Mouse (Mus musculus): ENCODE data around the gene 4933427D14Rik. TPM values are rescaled to one million over a fixed set of nuclear protein-coding genes. Genes with fewer than 3 reads are reported as not detected.

4933427D14Rik gene
- total and polyA plus RNA-seq, 3 experiments, result 14.5 to 19.6 TPM; not detected in 1

DNA sequence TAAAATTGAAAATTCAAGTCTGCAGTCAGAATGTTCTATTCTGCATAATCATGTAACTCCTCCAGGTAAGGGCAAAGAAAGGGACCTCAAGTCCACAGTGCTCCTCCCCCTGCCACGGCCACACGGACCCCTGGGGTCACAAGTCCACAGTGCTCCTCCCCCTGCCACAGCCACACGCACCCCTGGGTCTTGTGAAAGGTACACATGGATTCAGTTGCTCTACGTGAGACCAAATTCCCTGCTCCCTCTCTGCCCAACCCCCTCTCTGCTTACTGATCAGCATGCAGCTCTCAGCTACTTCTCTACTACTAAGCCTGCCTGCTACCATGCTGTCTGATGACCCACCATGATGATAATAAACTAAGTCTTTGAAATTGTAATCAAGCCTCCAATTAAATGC, 37.4 kb downstream of the 4933427D14Rik start:
- H3K9ac ChIP-seq (ENCODE audit: control insufficient read depth, low read depth, low read length, poor library complexity, severe bottlenecking), result no peak overlapping the region
- no peaks in the 10 kb centered on the region for H3K4me1 ChIP-seq (ENCODE audit: control insufficient read depth in 1 of 2, insufficient read depth in 2 of 2, low read length in 2 of 2)
- no peaks in the 10 kb centered on the region for H3K79me2 ChIP-seq (ENCODE audit: control insufficient read depth, insufficient read depth, low read length, poor library complexity)
- no peak for TF ChIP-seq TBP (IDR thresholded peaks at IDR 0.05; ENCODE audit: low read depth, low read length)
- no peak for TF ChIP-seq TAL1 (IDR thresholded peaks at IDR 0.05; ENCODE audit: low read length)
- no peak for TF ChIP-seq MXI1 (IDR thresholded peaks at IDR 0.05; ENCODE audit: low read depth, low read length)
- no peak for TF ChIP-seq MYC (IDR thresholded peaks at IDR 0.05; ENCODE audit: low read depth, low read length)
- no peak for TF ChIP-seq SIN3A (IDR thresholded peaks at IDR 0.05; ENCODE audit: low read length)
- no peak for TF ChIP-seq USF2 (IDR thresholded peaks at IDR 0.05; ENCODE audit: borderline replicate concordance in 1 of 2, insufficient read depth in 1 of 2, low read depth in 1 of 2, low read length in 2 of 2)
- no peak for TF ChIP-seq EP300 (IDR thresholded peaks at IDR 0.05; ENCODE audit: low read depth in 1 of 2, low read length in 2 of 2)
- no peak for TF ChIP-seq MYB (IDR thresholded peaks at IDR 0.05; ENCODE audit: low read depth, low read length)
- no peak for TF ChIP-seq POLR2A (IDR thresholded peaks at IDR 0.05; ENCODE audit: control insufficient read depth in 1 of 2, insufficient read depth in 1 of 2, low read depth in 1 of 2, low read length in 2 of 2, poor library complexity in 1 of 2)
- no peak for TF ChIP-seq KAT2A (conservative IDR thresholded peaks at IDR 0.05; ENCODE audit: low read depth, low read length)
- no peak for TF ChIP-seq GATA1 (IDR thresholded peaks at IDR 0.05; ENCODE audit: low read depth, low read length)
- no peak for TF ChIP-seq NELFE (IDR thresholded peaks at IDR 0.05; ENCODE audit: low read depth, low read length)
- TF ChIP-seq ZC3H11A (IDR thresholded peaks at IDR 0.05; ENCODE audit: low read depth, low read length), result no peak
- no peak for TF ChIP-seq ELF1 (IDR thresholded peaks at IDR 0.05; ENCODE audit: low read depth, low read length)
- H3K4me3 ChIP-seq (ENCODE audit: control insufficient read depth in 1 of 2, insufficient read depth in 1 of 2, low read depth in 2 of 2, low read length in 2 of 2), result no peak overlapping the region
- no peak overlapping the region for H3K27ac ChIP-seq (ENCODE audit: control insufficient read depth, low read depth, low read length)
- H3K9me3 ChIP-seq (replicated peaks; ENCODE audit: insufficient read depth, low read length), result no peaks in the 10 kb centered on the region
- no peak for DNase-seq (ENCODE audit: low read depth, low spot score)
- H3K27me3 ChIP-seq (ENCODE audit: control insufficient read depth in 1 of 2, insufficient read depth in 2 of 2, low read length in 2 of 2), result no peaks in the 10 kb centered on the region
- H3K36me3 ChIP-seq (ENCODE audit: control insufficient read depth in 1 of 2, insufficient read depth in 2 of 2, low read length in 2 of 2), result peaks cover 0 to 4% of the 10 kb centered on the region in 2 experiments; a peak in 1 of 4 replicates

DNA sequence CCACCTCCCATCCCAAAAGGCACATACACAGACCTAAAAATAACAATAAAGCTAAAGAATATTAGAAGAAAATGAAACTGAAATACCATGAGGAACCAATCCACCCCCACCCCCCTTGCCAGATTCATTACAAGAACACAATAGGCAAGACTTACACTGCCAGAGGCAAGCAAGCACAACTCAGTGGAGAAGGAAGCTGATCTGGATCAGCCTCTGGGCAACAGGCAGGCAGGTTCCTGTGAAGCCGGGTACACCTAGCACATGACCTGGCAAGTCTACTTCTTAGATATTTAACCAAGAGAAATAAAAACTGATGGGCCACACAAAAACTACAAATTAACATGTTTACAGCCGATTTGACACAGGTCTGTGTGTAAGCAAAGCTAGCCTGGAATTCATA, 44.1 kb downstream of the 4933427D14Rik start:
- DNase-seq (ENCODE audit: low read depth, low spot score), result no peak
- Histone ChIP-seq H3K4me3 (ENCODE audit: control insufficient read depth in 1 of 2, insufficient read depth in 1 of 2, low read depth in 2 of 2, low read length in 2 of 2) (no peak overlapping the region), H3K27ac (ENCODE audit: control insufficient read depth, low read depth, low read length) (no peak overlapping the region), H3K36me3 (ENCODE audit: control insufficient read depth in 1 of 2, insufficient read depth in 2 of 2, low read length in 2 of 2) (peaks cover 0 to 4% of the 10 kb centered on the region in 2 experiments; a peak in 2 of 4 replicates), H3K4me1 (ENCODE audit: control insufficient read depth in 1 of 2, insufficient read depth in 2 of 2, low read length in 2 of 2) (no peaks in the 10 kb centered on the region), H3K9me3 (replicated peaks; ENCODE audit: insufficient read depth, low read length) (no peaks in the 10 kb centered on the region), H3K9ac (ENCODE audit: control insufficient read depth, low read depth, low read length, poor library complexity, severe bottlenecking) (no peak overlapping the region), H3K27me3 (ENCODE audit: control insufficient read depth in 1 of 2, insufficient read depth in 2 of 2, low read length in 2 of 2) (no peaks in the 10 kb centered on the region), H3K79me2 (ENCODE audit: control insufficient read depth, insufficient read depth, low read length, poor library complexity) (no peaks in the 10 kb centered on the region)
- TF ChIP-seq GATA1 (IDR thresholded peaks at IDR 0.05; ENCODE audit: low read depth, low read length) (no peak), ZNF384 (IDR thresholded peaks at IDR 0.05; ENCODE audit: low read depth, low read length) (no peak), ZKSCAN1 (IDR thresholded peaks at IDR 0.05; ENCODE audit: low read depth, low read length) (no peak), POLR2AphosphoS2 (IDR thresholded peaks at IDR 0.05; ENCODE audit: low read length) (no peak), USF2 (IDR thresholded peaks at IDR 0.05; ENCODE audit: borderline replicate concordance in 1 of 2, insufficient read depth in 1 of 2, low read depth in 1 of 2, low read length in 2 of 2) (no peak), MYC (IDR thresholded peaks at IDR 0.05; ENCODE audit: low read depth, low read length) (no peak), MAX (IDR thresholded peaks at IDR 0.05; ENCODE audit: low read length) (no peak), MEF2A (IDR thresholded peaks at IDR 0.05; ENCODE audit: extremely low read depth, insufficient replicate concordance, low read depth, low read length, poor library complexity, severe bottlenecking) (no peak), USF1 (IDR thresholded peaks at IDR 0.05; ENCODE audit: low read depth, low read length) (no peak), NRF1 (IDR thresholded peaks at IDR 0.05; ENCODE audit: insufficient read depth, low read depth, low read length, poor library complexity, severe bottlenecking) (no peak), TCF12 (IDR thresholded peaks at IDR 0.05; ENCODE audit: low read depth, low read length) (no peak), CHD2 (IDR thresholded peaks at IDR 0.05; ENCODE audit: low read length) (no peak), MAFK (IDR thresholded peaks at IDR 0.05; ENCODE audit: borderline replicate concordance, low read depth, low read length) (no peak), ELF1 (IDR thresholded peaks at IDR 0.05; ENCODE audit: low read depth, low read length) (no peak)

Measured in MEL (cell line).